8 mouse cellular contexts compared by ENCODE assay signal in genomic region chr2:84479036-84479435, GRCm38 (mm10). TPM values are rescaled to one million over a fixed set of nuclear protein-coding genes. Genes with fewer than 3 reads are reported as not detected.
DNase-seq lines count a peak whose midpoint lies in the region; ATAC-seq lines count a peak whose summit lies in the region.

No protein-coding gene starts in this region.

- WGBS in lung, embryonic 15.5 days = 15% methylated on average over 3 of the region's 3 CpGs

- no peak overlapping the region for H3K27ac ChIP-seq in lung, embryonic 15.5 days

- no peak overlapping the region for H3K4me3 ChIP-seq in lung, embryonic 15.5 days

- ATAC-seq in common myeloid progenitor, adult 5-6 weeks (replicated peaks; ENCODE audit: low read depth, poor library complexity, severe bottlenecking) = peak; percentile 74
- ATAC-seq in lung, embryonic 15.5 days (ENCODE audit: borderline replicate concordance, extremely low read depth, low FRiP score, low TSS enrichment) = no peak

- no peaks in the 10 kb centered on the region for H3K36me3 ChIP-seq in lung, embryonic 15.5 days

- no peaks in the 10 kb centered on the region for H3K9me3 ChIP-seq in lung, embryonic 15.5 days

- H3K27me3 ChIP-seq in lung, embryonic 15.5 days = no peaks in the 10 kb centered on the region

- peaks cover 9% of the 10 kb centered on the region for H3K4me1 ChIP-seq in lung, embryonic 15.5 days

- peak; percentile 71 for DNase-seq in adrenal gland, postnatal 10 days
- no peak for DNase-seq in adrenal gland, postnatal 4 days (ENCODE audit: low spot score in 2 of 2)
- peak; percentile 34 for DNase-seq in ovary, postnatal 14 days (ENCODE audit: low spot score)
- no peak for DNase-seq in ovary, postnatal 36 days (ENCODE audit: low spot score)
- DNase-seq in heart, postnatal 4 days = peak; percentile 67
- peak; percentile 70 for DNase-seq in thymus, postnatal 0 days (ENCODE audit: low spot score)

- no peak overlapping the region for H3K9ac ChIP-seq in lung, embryonic 15.5 days

- peak overlapping the region; percentile 27; the same call in 1 of the 2 replicates for H3K4me2 ChIP-seq in lung, embryonic 15.5 days

RNA-seq across cellular contexts. Expression of gene Tfpi, which starts 2.5 kb away (rescaled TPM):
- 10 to 100 TPM; 37.4 to 47.0 TPM for total RNA-seq in adrenal gland, postnatal 10 days (2021)
- 10 to 100 TPM; 70.5 to 76.6 TPM for total RNA-seq in adrenal gland, postnatal 4 days (2021)
- total RNA-seq in common myeloid progenitor, adult 5-6 weeks (2017) = 50.3 and 86.0 TPM in 2 replicates
- total RNA-seq in heart, postnatal 4 days (2021) = 10 to 100 TPM; 62.0 to 64.4 TPM
- 61.3 and 64.5 TPM in 2 replicates for polyA plus RNA-seq in lung, embryonic 15.5 days (2015; fragmentation: Nextera tagmentation; extraction: Ambion mirVana)
- 25.1 and 25.7 TPM in 2 replicates for polyA plus RNA-seq in thymus, postnatal 0 days (2015; fragmentation: Nextera tagmentation; extraction: Ambion mirVana)

RNA-seq across cellular contexts. Expression of gene Calcrl, which starts 53.8 kb away (rescaled TPM):
- total RNA-seq in adrenal gland, postnatal 10 days (2021) = 10 to 100 TPM; 32.0 to 33.9 TPM
- 10 to 100 TPM; 30.1 to 30.2 TPM for total RNA-seq in adrenal gland, postnatal 4 days (2021)
- 100 and 111 TPM in 2 replicates for total RNA-seq in common myeloid progenitor, adult 5-6 weeks (2017)
- total RNA-seq in heart, postnatal 4 days (2021) = 10 to 100 TPM; 37.2 to 41.6 TPM
- 60.6 and 77.1 TPM in 2 replicates for polyA plus RNA-seq in lung, embryonic 15.5 days (2015; fragmentation: Nextera tagmentation; extraction: Ambion mirVana)
- polyA plus RNA-seq in thymus, postnatal 0 days (2015; fragmentation: Nextera tagmentation; extraction: Ambion mirVana) = 20.1 and 23.0 TPM in 2 replicates

Comparison
In these comparisons a context has a peak if more than half of its experiments do, and no peak if none do; other contexts are left out.
1. DNase-seq: peak in adrenal gland, postnatal 10 days (single experiment), ovary, postnatal 14 days (single experiment), heart, postnatal 4 days (single experiment) and thymus, postnatal 0 days (single experiment); none in adrenal gland, postnatal 4 days (0 of 2) and ovary, postnatal 36 days (single experiment).